Mouse (Mus musculus): ENCODE measurements around the gene Mical3. TPM values are rescaled to one million over a fixed set of nuclear protein-coding genes. Genes with fewer than 3 reads are reported as not detected.

Gene Mical3
- total RNA-seq, 2 experiments from 2014 or later: 45.6 to 53.0 TPM

GRCm38 (mm10) chr6:121067426-121068086 lies 63.2 kb downstream of the Mical3 start:
- intact Hi-C loops (cut with DNase I; ENCODE audit: low total_unique reads): no loop called here
- DNase-seq: no peak

GRCm38 (mm10) chr6:121066761-121067160 lies 64.0 kb downstream of the Mical3 start:
- intact Hi-C loops (cut with DNase I; ENCODE audit: low total_unique reads): no loop called here
- DNase-seq: no peak

- intact Hi-C loops (cut with DNase I; ENCODE audit: low total_unique reads): no loop called here
- DNase-seq: no peak
Observed at GRCm38 (mm10) chr6:121064356-121065015, 66.3 kb downstream of the Mical3 start.

GRCm38 (mm10) chr6:121063771-121064170 lies 67.0 kb downstream of the Mical3 start:
- no peak for DNase-seq
- intact Hi-C loops (cut with DNase I; ENCODE audit: low total_unique reads): no loop called here

GRCm38 (mm10) chr6:121062891-121063408 lies 67.8 kb downstream of the Mical3 start:
- DNase-seq: no peak

GRCm38 (mm10) chr6:121058039-121058438 lies 72.8 kb downstream of the Mical3 start:
- intact Hi-C loops (cut with DNase I; ENCODE audit: low total_unique reads): loop anchor here (10.0 kb wide), 1 partner anchor 47 kb away; no protein-coding TSS in a partner anchor

More at GRCm38 (mm10) chr6:121062891-121063408, 67.8 kb downstream of the Mical3 start:
- intact Hi-C loops (cut with DNase I; ENCODE audit: low total_unique reads): no loop called here

GRCm38 (mm10) chr6:121057181-121057956 lies 73.4 kb downstream of the Mical3 start:
- intact Hi-C loops (cut with DNase I; ENCODE audit: low total_unique reads): loop anchor here (10.0 kb wide), 1 partner anchor 47 kb away; no protein-coding TSS in a partner anchor
- DNase-seq: no peak

More at GRCm38 (mm10) chr6:121058039-121058438, 72.8 kb downstream of the Mical3 start:
- DNase-seq: no peak

GRCm38 (mm10) chr6:121055496-121055895 lies 75.3 kb downstream of the Mical3 start:
- no peak for DNase-seq
- intact Hi-C loops (cut with DNase I; ENCODE audit: low total_unique reads): loop anchor here (10.0 kb wide), 1 partner anchor 49 kb away; no protein-coding TSS in a partner anchor

GRCm38 (mm10) chr6:121054908-121055307 lies 75.9 kb downstream of the Mical3 start:
- intact Hi-C loops (cut with DNase I; ENCODE audit: low total_unique reads): loop anchor here (10.0 kb wide), 1 partner anchor 50 kb away; no protein-coding TSS in a partner anchor

GRCm38 (mm10) chr6:121054340-121054739 lies 76.5 kb downstream of the Mical3 start:
- no peak for DNase-seq
- intact Hi-C loops (cut with DNase I; ENCODE audit: low total_unique reads): loop anchor here (10.0 kb wide), 1 partner anchor 50 kb away; no protein-coding TSS in a partner anchor

More at GRCm38 (mm10) chr6:121054908-121055307, 75.9 kb downstream of the Mical3 start:
- no peak for DNase-seq

GRCm38 (mm10) chr6:121053585-121054112 lies 77.2 kb downstream of the Mical3 start:
- DNase-seq: no peak

GRCm38 (mm10) chr6:121051972-121052629 lies 78.7 kb downstream of the Mical3 start:
- DNase-seq: no peak
- intact Hi-C loops (cut with DNase I; ENCODE audit: low total_unique reads): loop anchor here (10.0 kb wide), 1 partner anchor 53 kb away; no protein-coding TSS in a partner anchor

More at GRCm38 (mm10) chr6:121053585-121054112, 77.2 kb downstream of the Mical3 start:
- intact Hi-C loops (cut with DNase I; ENCODE audit: low total_unique reads): loop anchor here (10.0 kb wide), 1 partner anchor 51 kb away; no protein-coding TSS in a partner anchor

- intact Hi-C loops (cut with DNase I; ENCODE audit: low total_unique reads): loop anchor here (10.0 kb wide), 1 partner anchor 53 kb away; no protein-coding TSS in a partner anchor
- DNase-seq: peak; percentile 66
Observed at GRCm38 (mm10) chr6:121051411-121051810, 79.4 kb downstream of the Mical3 start.

GRCm38 (mm10) chr6:121048696-121049095 lies 82.1 kb downstream of the Mical3 start:
- intact Hi-C loops (cut with DNase I; ENCODE audit: low total_unique reads): no loop called here
- no peak for DNase-seq

GRCm38 (mm10) chr6:121045345-121046080 lies 85.3 kb downstream of the Mical3 start:
- intact Hi-C loops (cut with DNase I; ENCODE audit: low total_unique reads): no loop called here
- DNase-seq: no peak

GRCm38 (mm10) chr6:121043434-121044189 lies 87.2 kb downstream of the Mical3 start:
- DNase-seq: no peak
- intact Hi-C loops (cut with DNase I; ENCODE audit: low total_unique reads): no loop called here

GRCm38 (mm10) chr6:121039719-121040118 lies 91.1 kb downstream of the Mical3 start:
- intact Hi-C loops (cut with DNase I; ENCODE audit: low total_unique reads): no loop called here
- no peak for DNase-seq

All from gastrocnemius, postnatal 14 days (tissue).